Mouse (Mus musculus) yolk sac, embryonic 10.5 days (tissue): ENCODE measurements at regions not wholly inside any gene's neighbourhood (a gene's known extent, or its start where the extent isn't known, plus 50 kb on each side); places are given as distances from the start of the nearest gene placed in this dataset.

ENCODE experiments used
- DNase-seq: peaks from one replicate; pipeline ENCODE4 v3.0.0-alpha.2; 2017; ENCODE audit warnings: low spot score

DNA sequence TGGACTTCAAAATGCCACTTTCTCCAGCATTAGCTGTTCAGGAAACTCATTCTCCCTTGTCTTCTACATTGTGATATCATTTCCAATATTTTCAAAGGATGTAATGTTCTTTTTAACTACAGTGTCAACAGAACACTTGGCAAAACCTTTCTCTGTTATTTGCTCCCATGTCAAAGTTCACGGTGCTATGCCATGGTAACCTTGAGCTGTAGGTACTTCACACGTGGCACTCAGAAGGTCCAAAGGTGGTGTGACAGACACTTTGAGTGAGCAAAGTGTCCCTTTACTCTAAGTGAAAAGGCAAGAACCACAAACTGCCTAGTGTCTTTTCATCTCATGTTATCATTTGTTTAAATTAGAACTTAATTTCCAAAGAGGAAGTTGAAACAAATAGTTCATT, 53.3 kb upstream of the Tram2 start:
- DNase-seq: peak; percentile 24

DNA sequence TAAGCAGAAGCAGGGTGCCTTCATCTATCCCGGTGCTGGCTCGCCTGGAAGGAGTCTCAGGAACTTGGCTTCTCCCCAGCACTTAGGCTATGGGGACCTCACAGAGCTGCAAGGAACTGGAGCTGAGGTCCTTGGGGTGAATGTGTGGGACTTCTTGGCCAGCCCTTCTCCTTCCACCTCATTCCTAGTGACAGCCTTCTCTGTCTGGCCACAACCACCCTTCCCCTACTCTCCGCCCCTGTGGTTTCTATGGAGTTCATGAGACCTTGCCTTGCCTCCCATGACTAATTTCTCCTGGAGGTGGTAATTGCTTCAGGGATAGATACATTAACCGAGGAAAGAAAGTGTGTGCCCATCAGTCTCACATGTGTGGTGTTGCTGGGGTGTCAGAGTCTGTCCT, 67.9 kb upstream of the Tram2 start:
- no peak for DNase-seq

DNA sequence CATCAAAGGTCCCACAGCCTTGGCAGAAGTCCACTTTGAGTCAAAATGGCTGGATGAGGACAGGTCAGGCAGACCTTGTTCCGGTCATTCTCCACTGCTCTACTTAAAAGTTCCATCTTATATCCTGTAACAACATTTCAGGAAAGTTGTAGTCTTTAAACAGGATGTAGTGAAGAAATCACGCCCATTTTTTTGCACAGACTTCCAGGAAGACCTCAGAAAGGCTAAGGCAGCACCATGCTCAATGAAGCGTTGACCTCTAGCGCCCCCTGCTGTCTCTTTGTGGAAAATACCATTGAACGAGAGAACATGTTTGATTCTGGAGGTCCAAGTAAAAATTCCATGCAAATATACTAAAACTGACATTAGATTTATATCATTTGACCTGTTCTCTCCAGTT, 56.6 kb upstream of the Tmem14a start:
- DNase-seq: peak; percentile 58

DNA sequence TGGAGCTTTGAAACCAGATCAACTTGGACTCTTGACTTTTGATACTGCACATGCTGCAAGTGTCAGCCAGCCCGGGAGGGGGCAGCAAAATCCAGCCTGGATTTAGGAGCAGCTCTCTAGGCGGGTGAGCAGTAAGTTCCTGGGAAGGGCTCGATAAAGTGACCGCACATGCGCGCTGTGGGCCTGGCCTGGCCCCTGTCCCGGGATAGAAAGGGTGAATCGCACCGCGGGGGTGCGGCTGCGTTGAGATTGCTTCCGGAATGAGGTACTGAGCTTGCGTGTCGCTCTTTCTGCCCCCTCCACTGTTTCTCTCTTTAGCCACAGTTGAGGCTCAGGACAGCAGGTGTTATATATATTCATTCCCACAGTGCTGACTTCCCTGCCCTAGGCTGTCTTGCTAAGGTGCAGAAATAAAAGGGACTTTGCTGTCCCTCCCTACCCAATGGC, 52.1 kb upstream of the Tmem14a start:
- peak; percentile 85 for DNase-seq

DNA sequence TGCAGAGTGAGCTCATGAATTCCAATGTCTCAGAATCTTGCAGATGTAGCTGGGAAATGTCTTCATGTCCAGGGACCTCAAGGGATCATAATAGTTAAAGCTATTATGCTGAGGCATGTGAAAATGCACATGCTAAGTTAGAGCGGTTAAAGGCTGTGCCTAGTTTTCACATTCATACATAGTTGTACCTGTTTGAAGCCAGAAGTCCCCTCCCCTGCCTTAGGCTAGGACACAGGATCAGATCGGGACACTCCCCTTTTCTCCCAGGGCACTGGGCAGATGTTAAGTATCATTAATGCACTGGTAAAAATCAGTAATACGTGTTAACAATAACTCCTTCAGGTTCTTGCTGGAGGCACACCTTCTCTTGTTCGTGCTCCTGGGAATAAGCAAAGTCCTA, 51.6 kb upstream of the Tmem14a start:
- DNase-seq: no peak
